Mouse (Mus musculus) MEL (cell line): Measurements from ENCODE around the gene Tbc1d5. TPM values are rescaled to one million over a fixed set of nuclear protein-coding genes. Genes with fewer than 3 reads are reported as not detected.

Experiments
- DNase-seq: peaks from one replicate; pipeline ENCODE4 v3.0.0; 2011; ENCODE audit warnings: low read depth, low spot score
- H3K27ac ChIP-seq: 2 replicates; pipeline ENCODE4 v1.5.1; 2012; ENCODE audit warnings: low read depth, mild to moderate bottlenecking, control low read depth, low read length, moderate library complexity; ENCODE audit not compliant: control insufficient read depth
- H3K27me3 ChIP-seq, 2 experiments: fragments of 150-350 bp in 1 of 2; sonication (generic) in 1 of 2; 2 replicates each; pipeline ENCODE4 v1.6.1; 2012; ENCODE audit warnings: low read length in 2 of 2, mild to moderate bottlenecking in 2 of 2, improper control_type of control experiment in 1 of 2, moderate library complexity in 1 of 2; ENCODE audit not compliant: insufficient read depth in 2 of 2, control insufficient read depth in 1 of 2
- H3K36me3 ChIP-seq, 2 experiments: 2 replicates each; pipeline ENCODE4 v1.6.1; 2012 to 2014; ENCODE audit warnings: low read length in 2 of 2, improper control_type of control experiment in 1 of 2, inconsistent platforms in 1 of 2, mild to moderate bottlenecking in 1 of 2; ENCODE audit not compliant: insufficient read depth in 2 of 2, control insufficient read depth in 1 of 2
- H3K4me1 ChIP-seq, 2 experiments: fragments of 150-350 bp in 1 of 2; sonication (generic) in 1 of 2; 2 replicates each; pipeline ENCODE4 v1.6.1; 2012; ENCODE audit warnings: low read length in 2 of 2, improper control_type of control experiment in 1 of 2, mild to moderate bottlenecking in 1 of 2; ENCODE audit not compliant: insufficient read depth in 2 of 2, control insufficient read depth in 1 of 2
- H3K4me3 ChIP-seq, 2 experiments: fragments of 150-350 bp in 1 of 2; sonication (generic) in 1 of 2; 2 replicates each; pipeline ENCODE4 v1.5.1; 2012; ENCODE audit warnings: low read depth in 2 of 2, low read length in 2 of 2, mild to moderate bottlenecking in 2 of 2, moderate library complexity in 2 of 2, control low read depth in 1 of 2, improper control_type of control experiment in 1 of 2; ENCODE audit not compliant: control insufficient read depth in 1 of 2, insufficient read depth in 1 of 2
- H3K79me2 ChIP-seq: 2 replicates; pipeline ENCODE4 v1.6.1; 2012; ENCODE audit warnings: mild to moderate bottlenecking, low read length, moderate library complexity; ENCODE audit not compliant: control insufficient read depth, poor library complexity, insufficient read depth
- H3K9ac ChIP-seq: 2 replicates; pipeline ENCODE4 v1.6.1; 2012; ENCODE audit warnings: low read depth, mild to moderate bottlenecking, control low read depth, low read length, moderate library complexity; ENCODE audit not compliant: control insufficient read depth, poor library complexity, severe bottlenecking
- H3K9me3 ChIP-seq: fragments of 150-350 bp; sonication (generic); replicated peaks from 2 replicates; pipeline ENCODE4 v1.6.1; 2012; ENCODE audit warnings: mild to moderate bottlenecking, low read length, improper control_type of control experiment, moderate library complexity; ENCODE audit not compliant: insufficient read depth
- BHLHE40 ChIP-seq: IDR thresholded peaks from 2 replicates; pipeline ENCODE4 v1.6.1; 2012; ENCODE audit warnings: low read depth, mild to moderate bottlenecking, inconsistent platforms, low read length, improper control_type of control experiment, borderline replicate concordance
- CHD1 ChIP-seq: IDR thresholded peaks from 2 replicates; pipeline ENCODE4 v1.6.1; 2012; ENCODE audit warnings: low read depth, mild to moderate bottlenecking, inconsistent platforms, low read length, improper control_type of control experiment
- E2F4 ChIP-seq: IDR thresholded peaks from 2 replicates; pipeline ENCODE4 v1.6.1; 2011; ENCODE audit warnings: low read depth, low read length, improper control_type of control experiment, borderline replicate concordance
- EP300 ChIP-seq, 2 experiments: IDR thresholded peaks; 2 replicates each; pipeline ENCODE4 v1.6.1; 2011; ENCODE audit warnings: improper control_type of control experiment in 2 of 2, low read length in 2 of 2, low read depth in 1 of 2, mild to moderate bottlenecking in 1 of 2
- GABPA ChIP-seq: IDR thresholded peaks from 2 replicates; pipeline ENCODE4 v1.6.1; 2012; ENCODE audit warnings: low read depth, mild to moderate bottlenecking, inconsistent platforms, low read length, improper control_type of control experiment, moderate library complexity
- HCFC1 ChIP-seq: IDR thresholded peaks from 2 replicates; pipeline ENCODE4 v1.6.1; 2012; ENCODE audit warnings: low read depth, mild to moderate bottlenecking, inconsistent platforms, low read length, improper control_type of control experiment, moderate library complexity
- JUND ChIP-seq: IDR thresholded peaks from 2 replicates; pipeline ENCODE4 v1.6.1; 2011; ENCODE audit warnings: low read depth, mild to moderate bottlenecking, improper control_type of control experiment, low read length
- MAX ChIP-seq: IDR thresholded peaks from 2 replicates; pipeline ENCODE4 v1.6.1; 2011; ENCODE audit warnings: low read length, improper control_type of control experiment
- MAZ ChIP-seq: IDR thresholded peaks from 2 replicates; pipeline ENCODE4 v1.6.1; 2012; ENCODE audit warnings: low read depth, mild to moderate bottlenecking, inconsistent platforms, low read length, improper control_type of control experiment
- MEF2A ChIP-seq: IDR thresholded peaks from 2 replicates; pipeline ENCODE4 v1.6.1; 2014; ENCODE audit warnings: low read depth, mild to moderate bottlenecking, inconsistent platforms, low read length, improper control_type of control experiment; ENCODE audit not compliant: poor library complexity, insufficient replicate concordance, severe bottlenecking; ENCODE audit errors: extremely low read depth
- MYC ChIP-seq: IDR thresholded peaks from 2 replicates; pipeline ENCODE4 v1.6.1; 2011; ENCODE audit warnings: low read depth, mild to moderate bottlenecking, low read length, improper control_type of control experiment, moderate library complexity
- NELFE ChIP-seq: IDR thresholded peaks from 2 replicates; pipeline ENCODE4 v1.6.1; 2011; ENCODE audit warnings: low read depth, low read length, improper control_type of control experiment
- POLR2A ChIP-seq, 2 experiments: IDR thresholded peaks; 2 replicates each; pipeline ENCODE4 v1.6.1; 2011 to 2012; ENCODE audit warnings: low read length in 2 of 2, mild to moderate bottlenecking in 2 of 2, control low read depth in 1 of 2, improper control_type of control experiment in 1 of 2, low read depth in 1 of 2, moderate library complexity in 1 of 2; ENCODE audit not compliant: control insufficient read depth in 1 of 2, insufficient read depth in 1 of 2, poor library complexity in 1 of 2
- POLR2AphosphoS2 ChIP-seq: IDR thresholded peaks from 2 replicates; pipeline ENCODE4 v1.6.1; 2011; ENCODE audit warnings: low read length, improper control_type of control experiment
- RAD21 ChIP-seq: IDR thresholded peaks from 2 replicates; pipeline ENCODE4 v1.6.1; 2011; ENCODE audit warnings: mild to moderate bottlenecking, low read depth, low read length, improper control_type of control experiment
- RCOR1 ChIP-seq: IDR thresholded peaks from 2 replicates; pipeline ENCODE4 v1.6.1; 2012; ENCODE audit warnings: low read depth, mild to moderate bottlenecking, inconsistent platforms, low read length, improper control_type of control experiment
- TBP ChIP-seq: IDR thresholded peaks from 2 replicates; pipeline ENCODE4 v1.8.0; 2011; ENCODE audit warnings: low read depth, low read length, improper control_type of control experiment
- UBTF ChIP-seq: IDR thresholded peaks from 2 replicates; pipeline ENCODE4 v1.6.1; 2012; ENCODE audit warnings: low read depth, mild to moderate bottlenecking, inconsistent platforms, low read length, improper control_type of control experiment, moderate library complexity, borderline replicate concordance; ENCODE audit not compliant: insufficient read depth
- USF1 ChIP-seq: IDR thresholded peaks from 2 replicates; pipeline ENCODE4 v1.6.1; 2014; ENCODE audit warnings: low read depth, mild to moderate bottlenecking, inconsistent platforms, low read length, improper control_type of control experiment, moderate library complexity
- ZC3H11A ChIP-seq: IDR thresholded peaks from 2 replicates; pipeline ENCODE4 v1.6.1; 2012; ENCODE audit warnings: low read depth, mild to moderate bottlenecking, inconsistent platforms, low read length, improper control_type of control experiment
- ZKSCAN1 ChIP-seq: IDR thresholded peaks from 2 replicates; pipeline ENCODE4 v1.6.1; 2012; ENCODE audit warnings: low read depth, mild to moderate bottlenecking, inconsistent platforms, low read length, improper control_type of control experiment, moderate library complexity
- polyA plus RNA-seq, 2 experiments: library from polyadenylated mRNA; stranded (reverse) in 1 of 2; unstranded in 1 of 2; fragments of >175 nt in 1 of 2; fragments of >200 nt in 1 of 2; gene quantifications; 2 replicates each; pipeline versions ENCODE4 v1.2.1 to v1.2.4; 2012; ENCODE audit warnings: low replicate concordance in 2 of 2, low read depth in 1 of 2; ENCODE audit not compliant: insufficient read length in 2 of 2, insufficient read depth in 1 of 2, missing spikeins in 1 of 2
- total RNA-seq: library from RNA; depleted of rRNA; stranded (reverse); fragments of 300-350 nt; gene quantifications from 2 replicates; pipeline ENCODE4 v1.2.3, GENCODE M21; 2012

The Tbc1d5 gene
- total and polyA plus RNA-seq, 3 experiments, result 5.4 to 116 (median 8.2) TPM

GRCm38 (mm10) chr17:50762231-50762630 is 416.9 kb downstream of the Tbc1d5 start:
- Histone ChIP-seq H3K27ac (no peak overlapping the region), H3K9me3 (no peaks in the 10 kb centered on the region), H3K4me1 (no peaks in the 10 kb centered on the region), H3K27me3 (no peaks in the 10 kb centered on the region), H3K9ac (no peak overlapping the region), H3K4me3 (no peak overlapping the region)
- DNase-seq, result no peak
- TF ChIP-seq BHLHE40 (no peak), MEF2A (no peak)
- TF ChIP-seq, all 39 proteins: peak for 0
- Histone ChIP-seq H3K79me2 (no peaks in the 10 kb centered on the region), H3K36me3 (no peaks in the 10 kb centered on the region)

GRCm38 (mm10) chr17:50761082-50761481 is 418.1 kb downstream of the Tbc1d5 start:
- H3K27me3 ChIP-seq, result no peaks in the 10 kb centered on the region
- H3K36me3 ChIP-seq, result no peaks in the 10 kb centered on the region; a peak in 1 of 4 replicates
- H3K4me1 ChIP-seq, result no peaks in the 10 kb centered on the region
- H3K27ac ChIP-seq, result no peak overlapping the region
- H3K4me3 ChIP-seq, result no peak overlapping the region
- no peaks in the 10 kb centered on the region for H3K9me3 ChIP-seq
- DNase-seq, result no peak
- no peak overlapping the region for H3K9ac ChIP-seq
- no peak for TF ChIP-seq ZC3H11A
- no peak for TF ChIP-seq RCOR1
- TF ChIP-seq E2F4, result no peak
- TF ChIP-seq POLR2A (IDR thresholded peaks at IDR 0.05; ENCODE audit: control insufficient read depth in 1 of 2, insufficient read depth in 1 of 2, low read depth in 1 of 2, low read length in 2 of 2, poor library complexity in 1 of 2), result no peak
- TF ChIP-seq CHD1, result no peak
- no peak for TF ChIP-seq UBTF
- no peak for TF ChIP-seq TBP
- TF ChIP-seq ZKSCAN1, result no peak
- no peak for TF ChIP-seq POLR2AphosphoS2
- TF ChIP-seq NELFE, result no peak
- no peak for TF ChIP-seq RAD21
- TF ChIP-seq JUND, result no peak
- no peak for TF ChIP-seq MAX
- TF ChIP-seq EP300 (IDR thresholded peaks at IDR 0.05; ENCODE audit: low read depth in 1 of 2, low read length in 2 of 2), result no peak
- TF ChIP-seq MAZ, result no peak
- TF ChIP-seq HCFC1, result no peak
- no peak for TF ChIP-seq GABPA
- no peak for TF ChIP-seq BHLHE40
- no peak for TF ChIP-seq USF1
- no peak for TF ChIP-seq MYC
- H3K79me2 ChIP-seq, result no peaks in the 10 kb centered on the region
